In the genomic region with DNA sequence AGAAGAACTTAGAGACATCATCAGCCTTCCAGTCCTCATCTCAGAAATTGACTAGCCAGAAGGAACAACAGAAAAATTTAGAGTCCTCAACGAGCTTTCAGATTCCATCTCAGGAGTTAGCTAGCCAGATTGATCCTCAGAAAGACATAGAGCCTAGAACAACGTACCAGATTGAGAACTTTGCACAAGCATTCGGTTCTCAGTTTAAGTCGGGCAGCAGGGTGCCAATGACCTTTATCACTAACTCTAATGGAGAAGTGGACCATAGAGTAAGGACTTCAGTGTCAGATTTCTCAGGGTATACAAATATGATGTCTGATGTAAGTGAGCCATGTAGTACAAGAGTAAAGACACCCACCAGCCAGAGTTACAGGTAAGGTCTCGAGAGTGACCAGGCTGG, we compare ENCODE assay signal across 10 mouse cellular contexts. TPM values are rescaled to one million over a fixed set of nuclear protein-coding genes. Genes with fewer than 3 reads are reported as not detected.
DNase-seq lines count a peak whose midpoint lies in the region; ATAC-seq and TF ChIP-seq lines count a peak whose summit lies in the region.
"Had no signal": no experiment of that assay in that cellular context is flagged by ENCODE, and none has a peak within 500 bp of the region (broad histone marks: within the 10 kb centered on the region; RNA-seq: fewer than 3 reads in every experiment).

No protein-coding gene starts in this region.

- H3K27me3 ChIP-seq in liver, adult 2 months (ENCODE audit: control insufficient read depth, insufficient read depth, low read length) = no peaks in the 10 kb centered on the region
- no peaks in the 10 kb centered on the region for H3K27me3 ChIP-seq in forebrain, embryonic 14.5 days (replicated peaks; ENCODE audit: control insufficient read depth, insufficient read depth, low read length)
- no peaks in the 10 kb centered on the region for H3K27me3 ChIP-seq in limb, embryonic 14.5 days (ENCODE audit: control insufficient read depth, insufficient read depth, low read length)
- H3K27me3 ChIP-seq in stomach, embryonic 14.5 days (ENCODE audit: control insufficient read depth, insufficient read depth, low read length) = no peaks in the 10 kb centered on the region

- peak overlapping the region; percentile 26; the same call in 1 of the 2 replicates for H3K27ac ChIP-seq in liver, adult 2 months (replicated peaks; ENCODE audit: insufficient read depth, low read depth, low read length)
- no peak overlapping the region for H3K27ac ChIP-seq in forebrain, embryonic 14.5 days (ENCODE audit: low read depth, low read length)
- H3K27ac ChIP-seq in limb, embryonic 14.5 days (replicated peaks; ENCODE audit: low read depth, low read length) = no peak overlapping the region
- H3K27ac ChIP-seq in stomach, embryonic 14.5 days (ENCODE audit: low read length) = no peak overlapping the region

- no peak for ATAC-seq in forebrain, embryonic 14.5 days
- no peak for ATAC-seq in limb, embryonic 14.5 days (ENCODE audit: low FRiP score, low read depth)
- no peak for ATAC-seq in stomach, embryonic 14.5 days (ENCODE audit: insufficient number of reproducible peaks, insufficient read depth, low FRiP score, low read depth)

- TF ChIP-seq CTCF in liver, adult 2 months (IDR thresholded peaks at IDR 0.05; ENCODE audit: low read depth, low read length) = no peak

- peaks cover 28% of the 10 kb centered on the region for H3K4me1 ChIP-seq in liver, adult 2 months (ENCODE audit: control insufficient read depth, insufficient read depth, low read length)
- peaks cover 29% of the 10 kb centered on the region for H3K4me1 ChIP-seq in forebrain, embryonic 14.5 days (ENCODE audit: control insufficient read depth, insufficient read depth, low read length)
- peaks cover 22% of the 10 kb centered on the region for H3K4me1 ChIP-seq in limb, embryonic 14.5 days (ENCODE audit: control insufficient read depth, insufficient read depth, low read length)
- peaks cover 25% of the 10 kb centered on the region for H3K4me1 ChIP-seq in stomach, embryonic 14.5 days (ENCODE audit: control insufficient read depth, insufficient read depth, low read length)

- intact Hi-C loops in left cerebral cortex, postnatal 14 days (cut with DNase I) = loop anchor here (5.0 to 10.0 kb wide), 3 partner anchors 75 to 493 kb away; a partner anchor contains a TSS

- TF ChIP-seq POLR2A in liver, adult 2 months (IDR thresholded peaks at IDR 0.05; ENCODE audit: extremely low read depth, insufficient read depth, low read length) = no peak
- no peak for TF ChIP-seq POLR2A in limb, embryonic 14.5 days (IDR thresholded peaks at IDR 0.05; ENCODE audit: borderline replicate concordance, extremely low read depth, insufficient read depth, insufficient read length)

- peaks cover 11% of the 10 kb centered on the region for H3K36me3 ChIP-seq in liver, adult 2 months (ENCODE audit: control insufficient read depth, insufficient read depth, low read length)
- H3K36me3 ChIP-seq in forebrain, embryonic 14.5 days (ENCODE audit: control insufficient read depth, insufficient read depth, low read length) = peaks cover 19% of the 10 kb centered on the region
- H3K36me3 ChIP-seq in limb, embryonic 14.5 days (ENCODE audit: control insufficient read depth, insufficient read depth, low read length) = peaks cover 26% of the 10 kb centered on the region
- peaks cover 17% of the 10 kb centered on the region for H3K36me3 ChIP-seq in stomach, embryonic 14.5 days (ENCODE audit: control insufficient read depth, insufficient read depth, low read length)

- H3K9me3 ChIP-seq in forebrain, embryonic 14.5 days (replicated peaks; ENCODE audit: control insufficient read depth, low read length) = no peaks in the 10 kb centered on the region
- no peaks in the 10 kb centered on the region for H3K9me3 ChIP-seq in limb, embryonic 14.5 days (ENCODE audit: control insufficient read depth, low read length)
- no peaks in the 10 kb centered on the region for H3K9me3 ChIP-seq in stomach, embryonic 14.5 days (ENCODE audit: control insufficient read depth, low read depth, low read length)

- WGBS in liver, adult 2 months = 28% methylated on average over 5 of the region's 5 CpGs
- WGBS in forebrain, embryonic 14.5 days = 91% methylated on average over 5 of the region's 5 CpGs
- 88% methylated on average over 5 of the region's 5 CpGs for WGBS in limb, embryonic 14.5 days
- whole genome bisulfite sequencing in stomach, embryonic 14.5 days = 84% methylated on average over 5 of the region's 5 CpGs

- DNase-seq in liver, adult 2 months (ENCODE audit: extremely low read depth, low read depth, low spot score) = peak; percentile 66
- DNase-seq in liver = no peak
- no peak for DNase-seq in forebrain, embryonic 14.5 days (ENCODE audit: low spot score)
- no peak for DNase-seq in limb, embryonic 14.5 days (ENCODE audit: low spot score)
- no peak for DNase-seq in left cerebral cortex, postnatal 14 days (ENCODE audit: low spot score in 2 of 2)
- DNase-seq in adrenal gland, postnatal 10 days = no peak
- DNase-seq: cerebellum, adult 18-20 months; gastrocnemius, postnatal 36 days; lung, postnatal 10 days had no signal

- H3K4me3 ChIP-seq in liver, adult 2 months (ENCODE audit: insufficient read depth, low read depth, low read length) = no peak overlapping the region
- no peak overlapping the region for H3K4me3 ChIP-seq in forebrain, embryonic 14.5 days (ENCODE audit: low read depth, low read length)
- H3K4me3 ChIP-seq in limb, embryonic 14.5 days (replicated peaks; ENCODE audit: low read length) = peak overlapping the region; percentile 10; the same call in 1 of the 2 replicates
- no peak overlapping the region for H3K4me3 ChIP-seq in stomach, embryonic 14.5 days (ENCODE audit: low read depth, low read length)

- no peak overlapping the region for H3K9ac ChIP-seq in liver, adult 2 months (ENCODE audit: low read depth, low read length)
- no peak overlapping the region for H3K9ac ChIP-seq in forebrain, embryonic 14.5 days (ENCODE audit: low read length)
- no peak overlapping the region for H3K9ac ChIP-seq in limb, embryonic 14.5 days (ENCODE audit: low read depth, low read length, severe bottlenecking)
- no peak overlapping the region for H3K9ac ChIP-seq in stomach, embryonic 14.5 days (replicated peaks; ENCODE audit: low read depth, low read length)

- H3K4me2 ChIP-seq in forebrain, embryonic 14.5 days (ENCODE audit: low read length) = peak overlapping the region; percentile 15; the same call in 1 of the 2 replicates
- peak overlapping the region; percentile 16; the same call in 1 of the 2 replicates for H3K4me2 ChIP-seq in limb, embryonic 14.5 days (replicated peaks; ENCODE audit: low read depth, low read length, severe bottlenecking)
- H3K4me2 ChIP-seq in stomach, embryonic 14.5 days (replicated peaks; ENCODE audit: low read depth, low read length) = peak overlapping the region; percentile 19; the same call in 1 of the 2 replicates

- H3K79me2 ChIP-seq in liver, adult 2 months (ENCODE audit: control insufficient read depth, insufficient read depth, low read length) = peaks cover 21% of the 10 kb centered on the region; the same call in 1 of the 2 replicates

RNA-seq across cellular contexts. Expression of a gene that starts 2.9 kb away (rescaled TPM):
- total RNA-seq in liver, adult 2 months (2014; rRNA removed) = 19.5 and 20.4 TPM in 2 replicates
- 1.3 and 1.8 TPM in 2 replicates for polyA plus RNA-seq in liver, adult 2 months (2012; rRNA removed)
- polyA plus RNA-seq in forebrain, embryonic 14.5 days (2014; fragmentation: Nextera tagmentation; extraction: Ambion mirVana) = 26.7 and 28.4 TPM in 2 replicates
- polyA plus RNA-seq in limb, embryonic 14.5 days (2012; rRNA removed) = 10.4 and 11.0 TPM in 2 replicates
- polyA plus RNA-seq in limb, embryonic 14.5 days (2014; fragmentation: Nextera tagmentation; extraction: Ambion mirVana) = 21.7 and 27.2 TPM in 2 replicates
- 20.7 and 22.0 TPM in 2 replicates for polyA plus RNA-seq in stomach, embryonic 14.5 days (2014; fragmentation: Nextera tagmentation; extraction: Ambion mirVana)
- 10 to 100 TPM; 35.8 to 39.9 TPM for total RNA-seq in left cerebral cortex, postnatal 14 days (2021)
- total RNA-seq in adrenal gland, postnatal 10 days (2021) = 10 to 100 TPM; 14.8 to 17.1 TPM
